Mouse (Mus musculus) stomach, embryonic 15.5 days (tissue): Measurements from ENCODE around the gene Hrct1. TPM values are rescaled to one million over a fixed set of nuclear protein-coding genes. Genes with fewer than 3 reads are reported as not detected.

Experiments
- ATAC-seq: fragments of 200-750 bp; cut with Nextera tagmentation; 2 replicates; pipeline ENCODE4 v1.8.0; 2017; ENCODE audit warnings: low read depth, moderate number of reproducible peaks, moderate TSS enrichment; ENCODE audit not compliant: insufficient read depth, low FRiP score
- H3K27ac ChIP-seq: fragments of 300-500 bp; sonication (generic); 2 replicates; pipeline ENCODE4 v1.5.1; 2015; ENCODE audit warnings: mild to moderate bottlenecking, inconsistent platforms
- H3K27me3 ChIP-seq: fragments of 300-500 bp; sonication (generic); replicated peaks from 2 replicates; pipeline ENCODE4 v1.6.1; 2015; ENCODE audit warnings: inconsistent platforms
- H3K36me3 ChIP-seq: fragments of 300-500 bp; sonication (generic); 2 replicates; pipeline ENCODE4 v1.6.1; 2015; ENCODE audit warnings: inconsistent platforms
- H3K4me1 ChIP-seq: fragments of 300-500 bp; sonication (generic); 2 replicates; pipeline ENCODE4 v1.6.1; 2015; ENCODE audit warnings: inconsistent platforms
- H3K4me2 ChIP-seq: fragments of 300-500 bp; sonication (generic); 2 replicates; pipeline ENCODE4 v1.6.1; 2015; ENCODE audit warnings: mild to moderate bottlenecking, inconsistent platforms
- H3K4me3 ChIP-seq: fragments of 300-500 bp; sonication (generic); replicated peaks from 2 replicates; pipeline ENCODE4 v1.5.1; 2015; ENCODE audit warnings: inconsistent platforms
- H3K9ac ChIP-seq: fragments of 300-500 bp; sonication (generic); 2 replicates; pipeline ENCODE4 v1.6.1; 2015; ENCODE audit warnings: inconsistent platforms
- H3K9me3 ChIP-seq: fragments of 300-500 bp; sonication (generic); 2 replicates; pipeline ENCODE4 v1.6.1; 2016; ENCODE audit warnings: inconsistent platforms
- WGBS: fragments of 180-500 bp; shearing (Covaris S2); methylation state at CpG from one replicate; pipeline ENCODE4 v1.1.7; 2015; 5-methylcytosine and 5-hydroxymethylcytosine counted together
- polyA plus RNA-seq: library from polyadenylated mRNA; unstranded; fragments of >200 nt; fragmentation: Nextera tagmentation; extraction: Ambion mirVana; gene quantifications from 2 replicates; pipeline ENCODE4 v1.2.1, GENCODE M21; 2015

Hrct1 gene
- polyA plus RNA-seq = 0.67 and 0.87 TPM in 2 replicates

GRCm38 (mm10) chr4:43726995-43727394 lies at the start of gene Hrct1:
TSS of gene Hrct1 (plus strand) at chr4:43727188.
- Histone ChIP-seq H3K9ac (no peak within 1 kb of the TSS), H3K4me2 (no peak within 1 kb of the TSS), H3K36me3 (no peaks in the 10 kb centered on the region), H3K27me3 (no peaks in the 10 kb centered on the region), H3K27ac (peak within 1 kb of the TSS; percentile 87), H3K4me1 (peaks cover 48% of the 10 kb centered on the region), H3K9me3 (no peaks in the 10 kb centered on the region), H3K4me3 (no peak within 1 kb of the TSS)
- ATAC-seq = peak; percentile 87
- 18% methylated on average over 3 of the region's 3 CpGs for WGBS

GRCm38 (mm10) chr4:43678541-43678940 lies 48.4 kb upstream of the Hrct1 start:
- Histone ChIP-seq H3K4me3 (no peak overlapping the region), H3K4me1 (no peaks in the 10 kb centered on the region), H3K27ac (no peak overlapping the region), H3K27me3 (no peaks in the 10 kb centered on the region), H3K36me3 (peaks cover 13% of the 10 kb centered on the region), H3K4me2 (no peak overlapping the region), H3K9ac (no peak overlapping the region), H3K9me3 (no peaks in the 10 kb centered on the region)
- 89% methylated on average over 6 of the region's 6 CpGs for WGBS
- ATAC-seq = no peak

- WGBS = 78% methylated on average over 7 of the region's 7 CpGs
- H3K4me3 ChIP-seq = no peak overlapping the region
- peaks cover 13% of the 10 kb centered on the region for H3K36me3 ChIP-seq
- no peaks in the 10 kb centered on the region for H3K4me1 ChIP-seq
- no peaks in the 10 kb centered on the region for H3K9me3 ChIP-seq
- H3K9ac ChIP-seq = no peak overlapping the region
- no peak overlapping the region for H3K27ac ChIP-seq
- ATAC-seq = no peak
- no peaks in the 10 kb centered on the region for H3K27me3 ChIP-seq
- no peak overlapping the region for H3K4me2 ChIP-seq
Observed at GRCm38 (mm10) chr4:43679416-43680043, 47.5 kb upstream of the Hrct1 start.

- Histone ChIP-seq H3K9me3 (no peaks in the 10 kb centered on the region), H3K4me2 (no peak overlapping the region), H3K27ac (no peak overlapping the region), H3K9ac (no peak overlapping the region), H3K36me3 (0 out of 2 replicates have a peak, but pooled peaks cover 4% of the 10 kb centered on the region), H3K27me3 (no peaks in the 10 kb centered on the region), H3K4me1 (no peaks in the 10 kb centered on the region), H3K4me3 (no peak overlapping the region)
- ATAC-seq = no peak
- 93% methylated on average over 17 of the region's 17 CpGs for WGBS
Observed at GRCm38 (mm10) chr4:43690021-43690420, 37.0 kb upstream of the Hrct1 start.

- Histone ChIP-seq H3K27me3 (no peaks in the 10 kb centered on the region), H3K27ac (no peak overlapping the region), H3K4me3 (no peak overlapping the region), H3K36me3 (no peaks in the 10 kb centered on the region), H3K4me2 (no peak overlapping the region), H3K4me1 (no peaks in the 10 kb centered on the region), H3K9ac (no peak overlapping the region), H3K9me3 (no peaks in the 10 kb centered on the region)
- WGBS = 69% methylated on average over 5 of the region's 5 CpGs
- no peak for ATAC-seq
Observed at GRCm38 (mm10) chr4:43691026-43691425, 36.0 kb upstream of the Hrct1 start.

GRCm38 (mm10) chr4:43693806-43694241 lies 33.2 kb upstream of the Hrct1 start:
- no peak overlapping the region for H3K4me2 ChIP-seq
- H3K9ac ChIP-seq = no peak overlapping the region
- H3K4me3 ChIP-seq = no peak overlapping the region
- H3K36me3 ChIP-seq = no peaks in the 10 kb centered on the region
- no peak overlapping the region; the same call in 1 of the 2 replicates for H3K27ac ChIP-seq
- no peaks in the 10 kb centered on the region for H3K27me3 ChIP-seq
- H3K9me3 ChIP-seq = no peaks in the 10 kb centered on the region
- 60% methylated on average over 5 of the region's 5 CpGs for WGBS
- H3K4me1 ChIP-seq = no peaks in the 10 kb centered on the region
- ATAC-seq = no peak

GRCm38 (mm10) chr4:43694439-43695248 lies 32.3 kb upstream of the Hrct1 start:
- Histone ChIP-seq H3K9me3 (no peaks in the 10 kb centered on the region), H3K9ac (no peak overlapping the region), H3K4me2 (no peak overlapping the region), H3K27me3 (no peaks in the 10 kb centered on the region), H3K27ac (no peak overlapping the region; the same call in 1 of the 2 replicates), H3K36me3 (no peaks in the 10 kb centered on the region), H3K4me3 (no peak overlapping the region), H3K4me1 (no peaks in the 10 kb centered on the region)
- WGBS = 71% methylated on average over 1 of the region's 1 CpGs
- no peak for ATAC-seq

GRCm38 (mm10) chr4:43695249-43695671 lies 31.7 kb upstream of the Hrct1 start:
- no peak overlapping the region for H3K9ac ChIP-seq
- H3K4me1 ChIP-seq = no peaks in the 10 kb centered on the region
- H3K27ac ChIP-seq = no peak overlapping the region
- no peaks in the 10 kb centered on the region for H3K36me3 ChIP-seq
- no peaks in the 10 kb centered on the region for H3K9me3 ChIP-seq
- H3K4me2 ChIP-seq = no peak overlapping the region
- WGBS = 25% methylated on average over 9 of the region's 9 CpGs
- peak; percentile 57; the same call in 1 of the 2 replicates for ATAC-seq
- H3K4me3 ChIP-seq = no peak overlapping the region
- H3K27me3 ChIP-seq = no peaks in the 10 kb centered on the region

- Histone ChIP-seq H3K9ac (no peak overlapping the region), H3K36me3 (no peaks in the 10 kb centered on the region), H3K4me3 (no peak overlapping the region), H3K9me3 (no peaks in the 10 kb centered on the region), H3K27me3 (no peaks in the 10 kb centered on the region), H3K27ac (no peak overlapping the region), H3K4me2 (no peak overlapping the region), H3K4me1 (no peaks in the 10 kb centered on the region)
- 92% methylated on average over 13 of the region's 13 CpGs for WGBS
- ATAC-seq = no peak
Observed at GRCm38 (mm10) chr4:43696561-43696960, 30.4 kb upstream of the Hrct1 start.

GRCm38 (mm10) chr4:43700707-43701106 lies 26.3 kb upstream of the Hrct1 start, which contains the start of gene Olfr70:
TSS of gene Olfr70 (minus strand) at chr4:43700807.
- H3K27me3 ChIP-seq = no peaks in the 10 kb centered on the region
- H3K27ac ChIP-seq = no peak within 1 kb of the TSS
- 80% methylated on average over 6 of the region's 6 CpGs for WGBS
- no peak within 1 kb of the TSS for H3K9ac ChIP-seq
- H3K4me1 ChIP-seq = no peaks in the 10 kb centered on the region
- ATAC-seq = no peak
- H3K4me3 ChIP-seq = no peak within 1 kb of the TSS
- no peaks in the 10 kb centered on the region for H3K36me3 ChIP-seq
- no peaks in the 10 kb centered on the region for H3K9me3 ChIP-seq
- no peak within 1 kb of the TSS for H3K4me2 ChIP-seq

- WGBS = 73% methylated on average over 6 of the region's 6 CpGs
- H3K9ac ChIP-seq = no peak overlapping the region
- no peak overlapping the region for H3K4me3 ChIP-seq
- 0 out of 2 replicates have a peak, but pooled peaks cover 4% of the 10 kb centered on the region for H3K4me1 ChIP-seq
- no peaks in the 10 kb centered on the region for H3K9me3 ChIP-seq
- H3K36me3 ChIP-seq = no peaks in the 10 kb centered on the region
- H3K27ac ChIP-seq = no peak overlapping the region
- no peak overlapping the region for H3K4me2 ChIP-seq
- H3K27me3 ChIP-seq = no peaks in the 10 kb centered on the region
- no peak for ATAC-seq
Observed at GRCm38 (mm10) chr4:43703439-43703838, 23.5 kb upstream of the Hrct1 start.

- Histone ChIP-seq H3K4me3 (no peak overlapping the region), H3K4me2 (no peak overlapping the region), H3K4me1 (0 out of 2 replicates have a peak, but pooled peaks cover 4% of the 10 kb centered on the region), H3K36me3 (no peaks in the 10 kb centered on the region), H3K9me3 (no peaks in the 10 kb centered on the region), H3K27me3 (no peaks in the 10 kb centered on the region), H3K27ac (no peak overlapping the region), H3K9ac (no peak overlapping the region)
- 73% methylated on average over 8 of the region's 8 CpGs for WGBS
- ATAC-seq = no peak
Observed at GRCm38 (mm10) chr4:43703851-43704250, 23.1 kb upstream of the Hrct1 start.
